Mouse (Mus musculus): Measurements from ENCODE around the gene Agpat1. TPM values are rescaled to one million over a fixed set of nuclear protein-coding genes. Genes with fewer than 3 reads are reported as not detected.

Agpat1 gene
- polyA plus RNA-seq, 2 experiments, result 53.3 to 150 TPM

DNA sequence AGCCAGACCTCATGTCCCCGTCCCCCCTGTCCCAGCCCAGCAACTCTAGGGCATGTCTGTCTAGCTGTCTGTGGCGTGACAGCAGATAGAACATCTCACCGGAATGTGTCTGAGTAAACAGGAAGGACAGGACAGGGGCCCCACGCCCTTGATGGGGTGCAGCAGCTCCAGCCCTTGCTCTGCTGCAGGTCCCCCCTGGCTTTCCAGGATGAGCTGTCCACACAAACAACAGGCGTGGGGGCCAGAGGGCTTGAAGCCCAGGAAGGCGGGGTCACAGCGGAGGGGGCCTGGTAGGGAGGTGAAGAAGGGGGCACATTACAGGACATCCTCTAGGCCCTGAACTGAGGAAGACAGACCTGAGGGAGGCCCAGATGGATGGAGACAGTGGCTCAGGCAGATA, 51.1 kb downstream of the Agpat1 start:
- Histone ChIP-seq H3K36me3 (ENCODE audit: control insufficient read depth, insufficient read depth, low read length) (peaks cover 35% of the 10 kb centered on the region), H3K27me3 (ENCODE audit: control insufficient read depth, insufficient read depth, low read length) (peaks cover 11% of the 10 kb centered on the region), H3K9ac (ENCODE audit: low read depth, low read length, severe bottlenecking) (no peak overlapping the region), H3K9me3 (ENCODE audit: control insufficient read depth, low read length) (no peaks in the 10 kb centered on the region), H3K27ac (replicated peaks; ENCODE audit: low read depth, low read length) (peak overlapping the region; percentile 48), H3K4me2 (replicated peaks; ENCODE audit: low read depth, low read length, severe bottlenecking) (no peak overlapping the region), H3K4me3 (replicated peaks; ENCODE audit: low read length) (no peak overlapping the region), H3K4me1 (ENCODE audit: control insufficient read depth, insufficient read depth, low read length) (no peaks in the 10 kb centered on the region; the same call in 1 of the 2 replicates)
- peak; percentile 9; the same call in 1 of the 2 replicates for ATAC-seq (ENCODE audit: low FRiP score, low read depth)
- TF ChIP-seq POLR2A (IDR thresholded peaks at IDR 0.05; ENCODE audit: borderline replicate concordance, extremely low read depth, insufficient read depth, insufficient read length), result no peak
- no peak for DNase-seq (ENCODE audit: low spot score)
- 80% methylated on average over 7 of the region's 7 CpGs for WGBS

DNA sequence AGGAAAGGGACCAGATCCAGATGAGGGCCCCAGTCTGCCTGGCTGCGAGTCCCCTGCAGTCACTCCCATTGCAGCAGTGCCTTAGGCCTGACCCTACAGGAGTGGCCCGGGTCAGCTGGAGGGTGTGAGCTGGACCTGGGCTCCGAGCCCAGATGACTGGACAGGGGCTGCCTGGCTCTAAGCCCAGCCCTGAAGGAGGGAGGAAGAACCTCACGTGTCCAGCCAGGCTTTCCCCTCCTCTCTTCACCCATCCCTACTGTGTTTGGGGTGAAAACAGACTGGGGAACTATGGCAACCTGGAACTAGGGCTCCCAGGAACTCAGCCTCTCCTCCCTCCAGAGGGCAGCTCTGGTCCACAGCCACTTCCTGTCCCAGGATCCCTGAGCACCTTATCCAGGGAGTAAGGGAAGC, 51.5 kb downstream of the Agpat1 start:
- no peak for TF ChIP-seq POLR2A (IDR thresholded peaks at IDR 0.05; ENCODE audit: borderline replicate concordance, extremely low read depth, insufficient read depth, insufficient read length)
- Histone ChIP-seq H3K27ac (replicated peaks; ENCODE audit: low read depth, low read length) (peak overlapping the region; percentile 48), H3K9me3 (ENCODE audit: control insufficient read depth, low read length) (no peaks in the 10 kb centered on the region), H3K9ac (ENCODE audit: low read depth, low read length, severe bottlenecking) (no peak overlapping the region), H3K4me1 (ENCODE audit: control insufficient read depth, insufficient read depth, low read length) (no peaks in the 10 kb centered on the region; the same call in none of the 2 replicates), H3K4me2 (replicated peaks; ENCODE audit: low read depth, low read length, severe bottlenecking) (no peak overlapping the region), H3K36me3 (ENCODE audit: control insufficient read depth, insufficient read depth, low read length) (peaks cover 30% of the 10 kb centered on the region), H3K27me3 (ENCODE audit: control insufficient read depth, insufficient read depth, low read length) (peaks cover 16% of the 10 kb centered on the region), H3K4me3 (replicated peaks; ENCODE audit: low read length) (no peak overlapping the region)
- 46% methylated on average over 4 of the region's 4 CpGs for WGBS
- peak; percentile 64 for ATAC-seq (ENCODE audit: low FRiP score, low read depth)
- DNase-seq (ENCODE audit: low spot score), result peak; percentile 62

DNA sequence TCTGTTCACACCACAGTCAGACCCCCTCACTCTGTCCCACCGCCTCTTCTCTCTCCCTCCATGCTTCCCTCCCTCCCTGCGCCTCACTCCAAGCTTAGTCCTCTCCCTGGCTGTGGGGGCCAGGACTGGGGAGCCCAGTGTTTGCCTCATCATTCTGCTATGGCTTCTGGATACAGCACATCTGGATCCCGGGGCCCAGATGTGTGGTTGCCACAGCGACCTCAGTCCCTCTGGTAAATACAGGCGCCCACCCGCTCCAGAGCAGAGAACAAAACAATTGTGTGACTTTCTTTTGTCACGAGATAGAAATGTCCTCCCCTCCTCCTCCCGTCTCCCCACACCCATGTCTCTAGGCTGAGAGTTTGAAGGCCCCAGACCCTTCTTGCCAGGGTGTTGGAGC, 52.6 kb downstream of the Agpat1 start:
- H3K9ac ChIP-seq (ENCODE audit: low read depth, low read length, severe bottlenecking), result 0 out of 2 replicates have a peak overlapping the region, but pooled peaks have one; percentile 16
- no peaks in the 10 kb centered on the region for H3K9me3 ChIP-seq (ENCODE audit: control insufficient read depth, low read length)
- ATAC-seq (ENCODE audit: low FRiP score, low read depth) (no peak), DNase-seq (ENCODE audit: low spot score) (peak; percentile 13)
- H3K4me2 ChIP-seq (replicated peaks; ENCODE audit: low read depth, low read length, severe bottlenecking), result no peak overlapping the region
- H3K27ac ChIP-seq (replicated peaks; ENCODE audit: low read depth, low read length), result no peak overlapping the region
- TF ChIP-seq POLR2A (IDR thresholded peaks at IDR 0.05; ENCODE audit: borderline replicate concordance, extremely low read depth, insufficient read depth, insufficient read length), result no peak
- peaks cover 26% of the 10 kb centered on the region for H3K27me3 ChIP-seq (ENCODE audit: control insufficient read depth, insufficient read depth, low read length)
- WGBS, result 54% methylated on average over 8 of the region's 8 CpGs
- peaks cover 21% of the 10 kb centered on the region for H3K36me3 ChIP-seq (ENCODE audit: control insufficient read depth, insufficient read depth, low read length)
- no peak overlapping the region for H3K4me3 ChIP-seq (replicated peaks; ENCODE audit: low read length)
- peaks cover 7% of the 10 kb centered on the region for H3K4me1 ChIP-seq (ENCODE audit: control insufficient read depth, insufficient read depth, low read length)

DNA sequence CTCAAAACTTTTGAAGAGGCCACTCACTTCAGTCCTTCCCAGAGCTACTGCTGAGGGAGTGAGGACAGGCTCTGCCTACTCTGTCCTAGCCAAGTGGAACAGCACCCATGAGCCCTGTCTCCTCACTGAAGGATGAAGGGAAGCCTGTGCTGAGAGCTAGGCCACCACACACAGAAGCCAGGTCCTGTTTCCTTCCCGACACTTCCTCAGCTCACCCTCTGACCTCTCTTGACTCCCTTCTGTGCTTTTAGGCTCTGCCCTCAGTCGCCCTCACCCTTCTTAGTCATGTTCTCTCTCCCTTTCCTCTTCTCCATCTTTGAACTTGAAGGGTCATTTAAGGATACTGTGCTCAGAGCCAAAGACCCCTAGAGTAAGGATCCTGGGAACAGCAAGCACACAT, 53.2 kb downstream of the Agpat1 start:
- no peak for DNase-seq (ENCODE audit: low spot score)
- ATAC-seq (ENCODE audit: low FRiP score, low read depth), result no peak
- WGBS, result 30% methylated on average over 2 of the region's 2 CpGs
- Histone ChIP-seq H3K4me1 (ENCODE audit: control insufficient read depth, insufficient read depth, low read length) (peaks cover 7% of the 10 kb centered on the region), H3K4me2 (replicated peaks; ENCODE audit: low read depth, low read length, severe bottlenecking) (no peak overlapping the region), H3K9me3 (ENCODE audit: control insufficient read depth, low read length) (no peaks in the 10 kb centered on the region), H3K36me3 (ENCODE audit: control insufficient read depth, insufficient read depth, low read length) (peaks cover 14% of the 10 kb centered on the region), H3K27ac (replicated peaks; ENCODE audit: low read depth, low read length) (no peak overlapping the region), H3K27me3 (ENCODE audit: control insufficient read depth, insufficient read depth, low read length) (peaks cover 27% of the 10 kb centered on the region), H3K9ac (ENCODE audit: low read depth, low read length, severe bottlenecking) (no peak overlapping the region), H3K4me3 (replicated peaks; ENCODE audit: low read length) (no peak overlapping the region)
- TF ChIP-seq POLR2A (IDR thresholded peaks at IDR 0.05; ENCODE audit: borderline replicate concordance, extremely low read depth, insufficient read depth, insufficient read length), result no peak

DNA sequence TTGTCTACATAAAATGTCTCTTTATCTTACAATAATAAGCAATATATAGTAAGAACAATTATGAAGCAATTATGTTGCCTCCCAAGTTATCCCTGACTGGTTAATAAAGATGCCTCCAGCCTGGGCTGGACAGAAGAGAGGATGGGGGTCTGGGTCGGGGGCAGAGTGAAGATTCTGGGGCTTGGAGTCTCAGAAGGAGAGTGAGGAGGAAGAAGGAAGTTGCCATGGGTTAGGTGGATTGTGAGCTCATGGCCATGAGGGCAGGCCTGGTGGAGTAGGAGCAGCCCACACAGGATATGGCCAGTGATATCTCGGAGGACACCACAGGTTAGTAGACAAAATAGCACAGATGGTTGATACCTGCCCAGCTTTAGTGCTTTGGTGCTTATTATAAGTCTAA, 54.1 kb downstream of the Agpat1 start:
- H3K36me3 ChIP-seq (ENCODE audit: control insufficient read depth, insufficient read depth, low read length), result peaks cover 6% of the 10 kb centered on the region; the same call in 1 of the 2 replicates
- H3K4me2 ChIP-seq (replicated peaks; ENCODE audit: low read depth, low read length, severe bottlenecking), result no peak overlapping the region
- 79% methylated on average over 2 of the region's 2 CpGs for WGBS
- H3K9me3 ChIP-seq (ENCODE audit: control insufficient read depth, low read length), result no peaks in the 10 kb centered on the region
- no peak for ATAC-seq (ENCODE audit: low FRiP score, low read depth)
- no peak for TF ChIP-seq POLR2A (IDR thresholded peaks at IDR 0.05; ENCODE audit: borderline replicate concordance, extremely low read depth, insufficient read depth, insufficient read length)
- peaks cover 7% of the 10 kb centered on the region for H3K4me1 ChIP-seq (ENCODE audit: control insufficient read depth, insufficient read depth, low read length)
- no peak overlapping the region for H3K9ac ChIP-seq (ENCODE audit: low read depth, low read length, severe bottlenecking)
- H3K4me3 ChIP-seq (replicated peaks; ENCODE audit: low read length), result no peak overlapping the region
- no peak for DNase-seq (ENCODE audit: low spot score)
- H3K27me3 ChIP-seq (ENCODE audit: control insufficient read depth, insufficient read depth, low read length), result peaks cover 27% of the 10 kb centered on the region
- no peak overlapping the region for H3K27ac ChIP-seq (replicated peaks; ENCODE audit: low read depth, low read length)

DNA sequence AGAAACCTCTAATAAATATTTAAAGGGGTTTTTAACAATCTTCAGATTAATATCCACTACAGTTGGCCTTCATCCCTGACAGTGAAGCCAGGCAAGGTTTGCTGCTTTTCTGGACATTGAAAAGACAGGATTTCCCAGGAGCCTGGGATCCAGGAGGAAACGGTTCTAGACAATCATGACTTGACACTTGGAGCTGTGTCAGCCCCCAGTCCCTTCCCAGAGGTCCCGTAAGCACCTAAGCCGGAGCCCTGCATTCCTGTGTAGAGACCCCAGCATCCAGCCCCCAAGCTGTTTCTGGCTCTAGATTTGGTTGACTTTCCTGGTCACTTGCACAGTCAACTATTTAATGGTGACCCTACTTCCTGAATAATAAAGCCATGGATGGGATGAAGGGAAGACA, 54.5 kb downstream of the Agpat1 start:
- H3K4me1 ChIP-seq (ENCODE audit: control insufficient read depth, insufficient read depth, low read length), result peaks cover 7% of the 10 kb centered on the region
- DNase-seq (ENCODE audit: low spot score), result no peak
- no peak overlapping the region for H3K4me3 ChIP-seq (replicated peaks; ENCODE audit: low read length)
- 63% methylated on average over 3 of the region's 3 CpGs for WGBS
- ATAC-seq (ENCODE audit: low FRiP score, low read depth), result no peak
- no peak overlapping the region for H3K27ac ChIP-seq (replicated peaks; ENCODE audit: low read depth, low read length)
- H3K27me3 ChIP-seq (ENCODE audit: control insufficient read depth, insufficient read depth, low read length), result peaks cover 27% of the 10 kb centered on the region
- TF ChIP-seq POLR2A (IDR thresholded peaks at IDR 0.05; ENCODE audit: borderline replicate concordance, extremely low read depth, insufficient read depth, insufficient read length), result no peak
- H3K9ac ChIP-seq (ENCODE audit: low read depth, low read length, severe bottlenecking), result no peak overlapping the region
- no peaks in the 10 kb centered on the region for H3K9me3 ChIP-seq (ENCODE audit: control insufficient read depth, low read length)
- H3K4me2 ChIP-seq (replicated peaks; ENCODE audit: low read depth, low read length, severe bottlenecking), result no peak overlapping the region
- H3K36me3 ChIP-seq (ENCODE audit: control insufficient read depth, insufficient read depth, low read length), result peaks cover 1% of the 10 kb centered on the region; the same call in 1 of the 2 replicates

All from limb, embryonic 14.5 days (tissue).